Mouse (Mus musculus) embryo, embryonic 11.5 days (tissue): Measurements from ENCODE around the gene Sema4a.
"Not testable (repeated sequence)": the region's sequence is repeated elsewhere in the genome, so short reads cannot be mapped to it uniquely, and the experiment has no call there.

Source experiments
- DNase-seq: peaks from one replicate; pipeline ENCODE4 v3.0.0-alpha.2; 2012; ENCODE audit warnings: low read depth, low spot score

Sema4a gene

DNA sequence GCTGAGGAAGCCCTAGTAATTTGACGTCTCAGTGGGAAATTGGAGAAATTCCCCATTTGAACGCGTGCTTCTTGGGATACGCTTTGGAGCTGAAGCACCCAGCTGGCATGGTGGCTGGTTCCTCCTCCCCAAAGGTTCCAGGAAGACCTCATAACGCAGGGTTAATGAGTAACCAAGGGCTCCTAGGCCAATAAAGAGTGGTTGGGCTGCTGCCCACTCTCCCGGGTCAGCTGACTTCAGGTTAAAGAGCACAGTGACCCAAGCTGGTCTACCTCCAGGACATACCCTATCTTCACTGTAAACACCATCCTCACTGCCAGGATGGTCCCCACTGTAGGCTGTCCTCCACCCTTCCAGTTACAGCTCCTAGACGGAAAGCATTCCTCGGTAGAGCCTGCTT is 4.7 kb downstream of the Sema4a start:
- DNase-seq, result no peak

DNA sequence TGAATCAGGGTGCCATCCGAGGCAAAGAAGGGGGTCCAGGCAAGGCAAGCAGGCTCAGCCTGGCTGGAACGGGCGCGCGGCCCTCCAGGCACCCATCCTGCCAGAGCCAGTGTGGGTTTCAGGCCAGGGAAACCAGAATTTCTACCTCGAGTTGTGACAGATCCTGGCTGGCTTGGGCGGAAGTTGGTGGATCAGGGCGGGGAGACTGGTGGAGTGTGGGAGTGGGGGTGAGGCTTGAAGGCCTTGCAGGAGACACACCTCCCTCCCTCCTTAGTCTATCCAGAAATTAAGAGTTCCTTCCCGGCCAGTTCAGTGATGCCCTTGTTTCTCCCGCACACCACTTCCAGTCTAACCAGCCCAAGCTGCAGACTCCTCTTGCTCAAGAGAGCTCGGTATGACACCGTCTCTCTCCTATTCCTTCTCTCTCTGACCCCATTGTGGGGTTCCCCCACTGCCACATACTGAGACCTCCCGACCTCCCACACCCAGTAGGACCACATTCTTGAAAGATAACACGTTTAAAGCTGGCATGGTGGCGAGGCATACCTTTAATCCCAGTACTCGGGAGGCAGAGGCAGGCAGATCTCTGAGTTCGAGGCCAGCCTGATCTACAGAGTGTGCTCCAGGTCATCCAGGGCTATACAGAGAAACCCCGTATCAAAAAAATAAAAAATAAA is 5.3 kb downstream of the Sema4a start:
- DNase-seq, result no peak

DNA sequence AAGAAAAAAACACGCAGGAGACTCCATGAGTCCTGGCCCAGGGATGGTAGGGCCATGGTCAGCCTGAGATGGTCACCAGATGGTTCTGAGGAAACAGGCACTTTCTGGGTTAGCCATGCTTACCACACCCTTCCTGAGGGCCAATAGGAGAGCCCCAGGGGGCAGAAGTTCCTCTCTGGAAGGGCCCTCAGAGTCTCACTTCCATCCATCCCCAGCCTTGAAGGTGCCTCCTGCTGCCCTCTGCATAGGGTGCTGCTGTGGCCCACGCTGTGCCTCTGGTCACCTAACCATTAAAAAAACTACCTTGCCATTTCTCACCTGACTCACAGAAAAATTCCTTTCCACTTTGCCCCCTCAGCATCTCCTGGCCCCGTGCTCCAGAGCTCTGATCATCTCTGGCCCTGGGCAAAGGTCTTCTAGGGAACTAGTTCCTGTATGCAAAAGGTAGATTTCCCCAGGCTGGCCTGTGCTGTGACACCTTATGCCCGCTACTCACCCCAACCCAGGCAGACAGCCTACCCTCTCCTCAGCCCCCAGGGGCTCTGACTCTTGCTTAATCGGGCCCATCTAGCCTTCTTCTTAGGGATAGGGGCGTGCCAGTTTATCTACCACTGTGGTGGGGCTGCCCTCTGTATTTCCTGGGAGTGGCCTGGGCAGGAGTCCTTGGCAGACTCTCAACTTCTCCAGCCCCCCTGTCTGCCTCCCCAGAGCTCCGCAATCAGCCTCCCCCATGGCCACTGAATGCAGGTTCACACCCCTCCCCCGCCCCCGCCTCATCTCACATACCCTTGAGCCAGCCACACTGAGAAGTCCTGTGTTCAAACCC is 6.0 kb downstream of the Sema4a start:
- no peak for DNase-seq

DNA sequence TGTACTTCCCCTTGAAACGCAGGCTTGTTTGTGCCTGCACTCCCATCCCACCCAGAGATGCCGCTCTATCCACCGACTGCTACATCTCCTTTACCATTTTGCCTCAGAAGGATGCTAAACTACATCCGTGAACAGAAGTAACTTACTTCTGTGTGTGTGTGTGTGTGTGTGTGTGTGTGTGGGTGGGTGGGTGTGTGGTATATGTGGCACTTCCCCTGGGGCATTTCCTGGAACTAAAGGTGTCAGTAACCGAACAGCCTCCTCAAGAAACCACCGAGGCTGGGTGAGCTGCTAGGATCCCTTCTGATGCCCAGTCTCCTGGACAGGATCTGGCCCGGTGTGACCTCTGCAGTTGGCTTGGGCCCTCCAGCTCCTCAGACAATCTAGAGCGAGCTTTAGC is 7.0 kb downstream of the Sema4a start:
- DNase-seq, result no peak

DNA sequence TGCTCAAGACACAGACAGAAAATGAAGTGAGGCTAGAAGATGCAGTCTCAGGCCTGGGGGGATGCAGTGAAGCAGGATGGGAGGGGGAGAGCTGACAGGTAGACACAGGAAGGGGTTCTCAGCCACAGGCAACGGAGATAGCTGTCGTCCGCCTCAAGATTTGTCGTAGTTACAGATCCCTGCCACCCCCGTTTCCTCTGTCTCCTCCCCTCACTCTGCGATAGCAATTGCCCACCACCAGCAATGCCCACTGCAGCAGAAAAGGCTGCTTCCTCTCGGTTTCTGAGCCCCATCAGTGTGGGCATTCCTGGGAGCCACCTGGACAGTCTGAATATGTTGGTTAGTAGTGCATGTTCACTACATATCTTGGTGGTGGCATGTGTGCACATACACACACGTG is 7.6 kb downstream of the Sema4a start:
- DNase-seq, result no peak

DNA sequence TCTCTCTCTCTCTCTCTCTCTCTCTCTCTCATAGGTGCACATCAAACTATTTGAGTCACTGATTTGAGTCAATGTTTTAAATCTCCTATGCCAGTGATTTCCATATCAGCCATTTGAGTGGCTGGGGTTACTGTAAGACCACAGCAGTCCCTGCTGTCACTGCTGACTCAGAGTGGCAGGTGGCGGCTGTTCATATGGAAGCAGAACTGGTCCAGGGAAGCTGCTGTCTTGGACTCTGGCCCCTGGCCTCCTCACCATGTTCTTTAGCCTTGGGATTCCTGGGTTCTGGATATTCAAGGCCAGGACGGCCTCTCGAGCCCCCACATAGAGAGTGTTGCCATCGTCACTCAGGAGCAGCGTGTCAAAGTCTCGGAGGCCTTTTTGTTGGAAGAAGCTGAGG is 8.3 kb downstream of the Sema4a start:
- DNase-seq, result no peak

DNA sequence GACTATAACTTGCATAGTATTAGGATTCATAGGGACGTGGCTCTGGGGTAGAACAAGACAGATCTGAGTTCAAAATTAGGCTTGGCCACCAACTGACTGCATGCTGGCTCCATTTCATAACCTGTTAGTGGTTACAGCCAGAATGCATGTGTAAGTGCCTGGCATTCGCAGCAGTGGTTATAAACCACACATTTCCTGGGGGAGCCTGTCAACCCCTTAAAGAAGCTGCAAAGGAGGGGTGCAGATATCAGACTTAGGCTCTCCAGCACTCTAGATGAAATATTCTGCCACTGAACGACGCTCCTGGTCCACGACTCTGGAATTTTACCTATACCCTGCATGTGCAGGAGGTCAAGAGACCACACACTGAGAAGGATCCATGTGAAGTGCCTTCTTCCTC is 8.7 kb downstream of the Sema4a start:
- DNase-seq, result no peak

DNA sequence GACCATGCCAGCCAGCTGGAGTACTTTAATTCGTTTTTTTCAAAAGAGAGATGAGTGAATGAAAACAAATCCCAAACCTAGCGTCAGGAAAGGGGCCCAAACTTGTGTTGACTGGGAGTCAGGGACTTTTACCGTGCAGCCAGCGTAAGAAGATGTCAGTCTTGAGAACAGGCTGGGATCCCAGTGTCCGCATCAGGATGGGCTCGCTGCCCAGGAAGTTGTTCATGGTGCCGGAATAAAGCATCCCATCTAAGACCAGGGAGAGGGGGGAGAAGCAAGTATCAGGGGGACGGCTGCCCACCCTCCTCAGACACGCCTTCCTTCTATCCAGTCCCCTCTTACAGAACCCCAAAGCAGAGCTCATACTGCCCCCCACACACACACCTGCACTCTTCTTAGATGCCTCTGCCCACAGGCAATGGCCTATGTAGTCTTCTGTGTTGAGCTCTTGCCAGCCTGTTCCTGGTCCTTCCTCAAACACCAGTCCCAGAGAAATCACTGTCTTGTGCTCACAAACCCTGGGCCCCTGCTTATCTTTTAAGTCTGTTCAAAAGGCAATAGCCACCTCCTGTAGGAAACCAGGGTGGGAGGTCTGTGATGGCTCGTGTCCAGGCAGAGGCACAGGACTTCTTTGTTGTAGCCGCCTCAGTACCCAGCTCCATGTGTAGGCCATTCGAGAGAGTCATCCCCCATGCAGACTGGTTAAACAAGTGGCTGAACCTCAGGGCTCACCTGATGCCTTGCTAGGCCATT is 10.4 kb downstream of the Sema4a start:
- no peak for DNase-seq

DNA sequence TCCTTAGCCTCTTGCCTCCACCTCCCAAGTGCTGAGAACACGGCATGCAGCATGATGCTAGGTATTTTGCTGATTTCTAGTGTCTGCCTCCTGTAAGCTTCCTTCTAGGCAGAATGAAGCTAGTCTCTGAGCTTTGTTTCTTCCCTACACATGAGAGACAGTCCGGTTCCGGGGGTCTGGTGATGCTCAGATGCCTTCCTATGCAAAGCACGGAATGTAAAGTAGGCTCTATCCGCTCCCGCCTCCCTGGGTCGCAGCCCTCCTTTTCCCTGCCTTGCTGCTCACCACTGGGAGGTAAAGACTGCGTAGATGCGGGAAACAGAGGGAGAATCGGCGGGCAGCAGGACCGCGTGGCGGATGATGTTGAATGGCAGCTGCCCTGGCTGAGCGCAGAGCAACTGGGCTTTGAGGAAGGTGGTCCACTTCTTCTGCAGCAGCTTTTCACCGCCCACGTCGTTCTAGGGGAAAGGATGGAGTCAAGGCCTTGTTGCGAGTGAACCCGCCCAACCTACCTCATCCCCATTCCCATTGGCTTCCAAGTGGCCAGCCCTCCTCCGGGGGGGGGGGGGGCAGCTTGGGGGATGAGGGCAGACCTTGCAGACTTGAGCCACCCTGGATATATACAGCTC is 11.5 kb downstream of the Sema4a start:
- peak; percentile 41 for DNase-seq

DNA sequence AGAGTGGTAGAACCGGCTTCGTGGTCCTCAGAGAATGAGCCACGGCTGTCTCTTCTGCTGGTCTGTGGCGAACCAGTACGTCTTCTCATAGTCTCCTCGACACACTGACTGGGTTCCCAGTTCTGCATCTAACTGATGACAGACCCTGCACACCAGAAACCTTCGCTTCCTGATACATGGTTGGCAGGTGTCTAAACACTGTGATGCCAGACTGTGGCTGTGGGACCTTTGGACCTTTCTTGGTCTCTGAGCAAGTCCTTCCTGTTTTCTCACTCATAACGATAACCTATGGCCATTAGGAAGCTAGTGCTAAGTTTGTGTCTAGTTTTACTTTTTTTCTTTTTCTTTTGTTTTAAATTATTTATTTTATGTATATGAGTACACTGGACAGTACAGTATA is 12.5 kb downstream of the Sema4a start:
- no peak for DNase-seq

DNA sequence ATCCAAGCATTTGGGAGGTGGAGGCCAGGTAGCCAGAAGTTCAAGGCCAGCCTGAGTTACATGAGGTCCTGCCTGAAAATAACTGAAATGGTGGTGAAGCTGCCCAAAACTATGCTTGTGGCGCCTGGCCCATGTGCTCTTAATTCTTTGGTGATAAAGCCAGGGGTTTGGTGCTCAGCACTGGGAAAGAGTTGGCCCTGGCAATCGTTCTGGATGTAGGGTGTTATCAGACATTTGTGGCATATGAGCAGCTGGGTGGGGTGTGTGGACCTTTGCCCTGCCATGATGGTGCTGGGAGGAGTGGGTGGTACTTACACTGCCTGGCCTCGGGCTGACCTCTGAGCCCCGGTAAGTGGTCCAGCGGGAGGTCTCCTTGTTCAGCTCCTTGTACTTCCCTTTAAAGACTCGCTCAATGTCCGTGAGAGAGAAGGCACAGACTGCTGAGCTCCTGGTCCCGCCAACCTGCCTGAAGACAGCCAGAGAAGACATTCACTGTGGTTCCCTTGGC is 13.3 kb downstream of the Sema4a start:
- no peak for DNase-seq

DNA sequence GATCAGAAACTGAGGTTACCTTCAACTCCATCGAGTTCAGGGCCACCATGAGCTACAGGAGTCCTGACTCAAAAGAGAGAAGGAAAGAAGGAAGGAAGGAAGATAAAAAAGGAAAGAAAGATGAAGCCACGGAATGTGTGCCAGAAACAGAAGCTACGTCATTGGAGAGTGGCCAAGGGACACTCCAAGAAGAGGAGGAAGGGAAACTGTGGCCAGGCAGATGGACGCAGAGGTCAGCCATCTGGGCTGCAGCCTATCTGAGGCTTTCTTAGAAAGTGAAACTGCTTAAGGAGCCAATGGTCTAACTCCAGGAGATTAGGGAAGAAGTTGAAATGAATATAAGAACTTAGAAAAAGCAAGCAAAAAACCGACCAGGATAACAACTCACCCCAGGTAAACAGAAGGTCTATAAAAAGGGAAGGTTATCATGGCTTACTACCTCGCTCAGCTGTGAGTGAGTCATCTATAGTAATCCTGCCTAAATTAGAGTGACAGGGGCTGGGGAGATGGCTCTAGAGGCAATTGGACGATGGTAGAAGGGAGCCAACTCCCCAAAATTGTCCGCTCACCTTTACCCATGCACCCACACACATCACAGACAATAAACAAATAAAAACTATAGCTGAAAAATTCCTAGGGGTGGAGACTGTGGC is 14.4 kb downstream of the Sema4a start:
- no peak for DNase-seq

DNA sequence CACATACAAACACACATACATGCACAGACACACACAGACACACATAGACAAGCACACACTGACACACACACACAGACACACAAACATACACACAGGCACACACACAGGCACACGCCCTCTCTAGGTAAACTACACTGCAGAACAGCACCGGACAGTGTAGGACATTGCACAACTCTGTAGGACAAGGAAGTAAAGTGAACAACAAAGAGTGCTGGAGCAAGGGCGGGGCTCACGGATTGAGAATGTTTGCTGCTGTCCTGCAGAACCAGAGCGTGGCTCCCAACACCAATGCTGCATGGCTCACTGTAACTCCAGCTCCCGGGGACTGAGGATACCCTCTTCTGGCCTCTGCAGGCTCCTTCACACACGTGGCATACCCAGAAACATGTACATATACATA is 18.1 kb downstream of the Sema4a start:
- DNase-seq, result no peak

DNA sequence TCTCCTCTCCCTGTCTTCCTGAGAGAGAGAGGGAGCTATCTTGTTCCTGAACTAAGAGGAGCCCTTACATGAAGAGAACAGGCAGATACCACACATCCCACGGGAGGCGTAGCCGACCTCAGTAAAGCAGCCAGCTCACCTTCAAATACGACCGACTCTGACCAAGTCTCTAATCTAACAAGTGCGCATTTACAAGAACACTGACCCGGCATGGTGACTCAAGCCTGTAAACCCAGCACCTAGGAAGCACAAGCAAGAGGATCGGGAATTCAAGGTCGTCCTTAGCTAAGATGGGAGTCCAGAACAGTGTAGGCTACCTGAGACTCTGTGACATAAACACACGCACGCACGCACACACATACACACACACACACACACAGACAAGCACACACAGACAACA is 18.5 kb downstream of the Sema4a start:
- no peak for DNase-seq

DNA sequence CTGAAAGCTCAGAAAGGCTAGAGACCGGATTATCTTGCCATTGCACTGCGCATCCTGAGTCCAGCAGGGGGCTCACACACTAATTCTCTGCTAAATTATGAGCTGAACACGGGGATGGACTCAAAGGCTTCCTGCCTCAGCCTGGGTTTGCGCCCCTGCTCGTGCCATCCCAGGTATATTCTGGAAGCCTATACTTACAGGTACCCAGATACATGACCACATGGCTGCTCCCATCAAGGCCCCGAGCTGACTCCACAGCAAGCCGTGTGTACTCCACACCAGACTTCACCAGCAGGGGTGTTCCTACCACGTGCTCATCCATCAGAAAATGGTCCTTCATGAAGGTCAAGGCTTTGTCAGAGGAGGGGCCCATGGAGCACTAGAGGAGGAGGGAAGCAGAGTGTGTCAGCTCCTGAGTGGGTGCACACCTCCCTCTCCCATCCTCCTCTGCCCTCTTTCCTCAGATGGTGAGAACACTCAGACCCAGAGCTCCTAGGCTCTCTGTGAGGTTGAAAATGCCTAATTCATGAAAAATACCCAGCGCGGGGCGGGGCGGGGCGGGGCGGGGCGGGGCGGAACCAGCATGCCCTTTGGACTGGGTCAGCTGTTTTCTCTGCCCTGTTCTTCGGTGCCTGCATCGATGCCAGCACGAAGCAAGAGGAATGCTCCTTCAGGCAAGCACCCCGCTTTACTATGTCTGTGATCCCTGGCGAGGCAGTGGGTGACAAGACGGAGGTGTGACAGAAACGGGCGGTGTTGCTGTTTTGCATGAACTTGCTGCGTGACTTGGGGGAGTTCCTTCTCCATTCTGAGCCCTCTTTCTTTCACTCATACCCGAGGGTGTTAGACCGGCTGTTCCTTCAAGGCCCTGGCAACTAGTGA is 20.2 kb downstream of the Sema4a start:
- DNase-seq, result peak; percentile 27

DNA sequence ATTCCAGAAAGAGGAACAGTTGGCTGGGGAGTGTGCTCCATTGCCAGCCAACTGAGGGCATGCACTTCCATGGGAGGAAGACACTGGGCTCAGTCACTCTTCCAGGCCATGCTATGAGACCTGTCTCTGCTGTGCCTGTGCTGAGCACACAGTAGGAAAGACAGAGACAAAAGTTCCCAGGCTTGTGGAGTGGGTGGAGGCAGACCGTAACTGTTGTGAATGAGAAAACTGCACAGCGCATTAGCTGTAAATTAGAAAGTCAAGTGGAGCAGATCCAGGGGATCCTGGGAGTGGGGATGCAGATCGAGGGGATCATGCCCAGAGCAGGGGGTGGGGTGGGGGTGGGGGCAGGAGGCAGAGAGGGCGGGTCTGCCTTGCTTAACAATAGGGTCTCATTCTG is 21.4 kb downstream of the Sema4a start:
- no peak for DNase-seq

DNA sequence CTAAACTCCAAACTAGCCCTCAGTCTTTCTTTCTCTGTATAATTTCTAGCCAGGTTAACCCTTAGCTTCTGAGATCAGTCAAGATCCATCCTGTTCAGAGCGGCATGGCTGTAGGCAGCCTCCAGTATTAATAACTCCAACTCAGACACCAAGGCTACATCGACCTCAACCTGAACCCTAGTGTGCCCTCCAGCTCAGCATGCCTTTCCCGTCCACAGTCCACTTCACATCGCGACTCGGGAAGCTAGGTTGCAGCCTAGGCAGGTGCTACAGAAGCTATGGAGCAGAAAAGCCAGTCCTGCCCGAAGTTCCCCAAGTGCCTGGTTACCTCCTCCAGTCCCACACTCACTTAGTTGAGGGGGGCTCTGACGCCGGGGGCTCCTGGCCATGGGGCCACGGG is 23.5 kb downstream of the Sema4a start:
- DNase-seq, result no peak

DNA sequence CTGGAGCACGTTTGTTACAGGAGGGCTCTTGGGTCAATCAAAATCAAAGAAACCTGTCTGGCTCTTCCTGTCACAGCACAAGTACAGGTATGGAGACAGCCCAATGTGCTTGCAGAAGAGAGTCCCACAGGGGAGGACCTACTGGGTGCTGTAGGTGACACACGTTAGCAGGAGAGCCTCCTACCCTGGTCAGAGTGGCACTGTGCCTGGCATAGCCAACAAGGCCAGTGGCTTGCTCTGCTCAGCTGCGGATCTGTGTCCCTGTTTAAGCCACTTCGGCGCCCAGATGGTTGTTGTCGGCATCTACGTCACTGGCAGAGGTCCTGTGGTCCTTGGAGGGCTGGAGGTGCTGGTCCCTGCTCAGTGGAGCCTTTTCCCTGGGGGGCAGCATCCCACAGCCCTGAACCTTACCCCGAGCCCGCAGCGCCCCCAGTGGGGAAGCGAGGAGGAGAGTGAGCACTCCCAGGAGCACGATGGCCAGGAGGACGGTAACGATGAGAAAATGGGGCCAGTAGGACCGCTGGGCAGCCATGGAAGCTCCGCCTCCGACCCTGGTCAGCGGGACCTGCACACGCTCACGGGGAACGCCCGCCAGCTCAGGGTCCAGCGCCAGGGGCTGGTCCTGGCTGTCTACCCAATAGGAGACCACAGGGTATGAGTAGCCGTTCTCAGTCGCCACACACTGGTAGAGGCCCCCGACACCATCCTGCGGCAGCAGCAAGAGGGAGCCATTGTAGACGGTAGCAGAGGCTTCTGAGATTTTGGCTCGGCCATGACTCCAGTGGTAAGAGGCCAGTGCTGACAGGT is 24.4 kb downstream of the Sema4a start:
- peak; percentile 49 for DNase-seq

DNA sequence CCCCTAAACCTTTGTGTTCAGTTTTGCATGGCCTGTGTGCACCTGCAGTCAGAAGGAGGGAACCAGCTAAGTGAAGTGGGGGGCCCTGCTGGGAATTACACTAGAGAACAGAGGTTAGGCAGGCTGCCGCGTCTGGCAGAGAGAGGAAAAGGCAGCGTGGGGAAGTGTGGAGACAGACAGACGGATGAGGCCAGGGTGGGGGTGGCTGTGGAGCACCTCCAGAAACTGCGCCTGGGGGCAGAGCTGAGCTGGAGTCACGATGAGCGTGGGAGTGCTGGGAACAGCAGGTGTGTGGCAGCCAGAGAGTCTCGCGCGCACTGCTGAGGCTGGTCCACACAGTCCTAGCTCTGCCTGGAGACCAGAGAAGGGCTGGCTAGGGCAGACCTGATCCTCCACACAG is 25.5 kb downstream of the Sema4a start:
- no peak for DNase-seq

DNA sequence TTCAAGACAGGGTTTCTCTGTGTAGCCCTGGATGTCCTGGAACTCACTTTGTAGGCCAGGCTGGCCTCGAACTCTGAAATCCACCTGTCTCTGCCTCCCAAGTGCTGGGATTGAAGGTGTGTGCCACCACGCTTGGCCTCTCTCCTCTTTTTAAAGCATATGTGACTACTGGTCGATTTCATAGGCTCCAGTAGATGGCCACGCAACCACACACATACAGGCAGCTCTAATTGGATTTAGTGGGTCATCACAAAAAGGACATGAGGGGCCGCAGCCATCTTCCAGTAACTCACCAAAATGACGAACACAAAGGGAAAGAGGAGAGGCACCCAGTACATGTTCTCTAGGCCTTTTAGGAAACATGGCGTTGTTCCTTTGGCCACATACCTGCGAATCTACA is 32.3 kb downstream of the Sema4a start:
- DNase-seq, result not testable (repeated sequence)
